Mouse (Mus musculus) ovary, postnatal 14 days (tissue): ENCODE measurements around the gene Krt9.
"Not testable (repeated sequence)": the region's sequence is repeated elsewhere in the genome, so short reads cannot be mapped to it uniquely, and the experiment has no call there.

Experiments
- DNase-seq: peaks from one replicate; pipeline ENCODE4 v3.0.0; 2022; ENCODE audit warnings: low spot score

Krt9 gene

DNA sequence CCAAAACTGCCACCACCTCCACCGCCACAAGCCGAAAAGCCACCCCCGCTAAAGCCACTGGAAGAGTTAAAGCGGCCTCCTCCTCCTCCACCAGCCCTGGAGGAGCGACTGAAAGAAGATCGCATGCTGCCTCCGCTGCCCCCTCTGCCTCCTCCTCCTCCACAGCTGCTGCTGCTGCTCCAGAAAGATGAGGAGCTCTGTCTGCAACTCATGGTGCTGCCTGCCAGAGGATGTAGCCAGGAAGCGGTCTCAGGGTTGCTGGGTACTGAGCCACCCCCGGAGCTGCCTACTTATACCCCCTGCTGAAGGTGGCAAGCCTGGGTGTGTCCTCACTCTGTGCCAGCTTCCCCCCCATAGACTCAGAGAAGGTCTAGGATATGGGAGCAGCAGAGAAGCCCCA lies at the start of gene Krt9:
Gene Krt9 (minus strand): TSS at position 255 of the 400 bp plus-strand sequence.
- no peak for DNase-seq

DNA sequence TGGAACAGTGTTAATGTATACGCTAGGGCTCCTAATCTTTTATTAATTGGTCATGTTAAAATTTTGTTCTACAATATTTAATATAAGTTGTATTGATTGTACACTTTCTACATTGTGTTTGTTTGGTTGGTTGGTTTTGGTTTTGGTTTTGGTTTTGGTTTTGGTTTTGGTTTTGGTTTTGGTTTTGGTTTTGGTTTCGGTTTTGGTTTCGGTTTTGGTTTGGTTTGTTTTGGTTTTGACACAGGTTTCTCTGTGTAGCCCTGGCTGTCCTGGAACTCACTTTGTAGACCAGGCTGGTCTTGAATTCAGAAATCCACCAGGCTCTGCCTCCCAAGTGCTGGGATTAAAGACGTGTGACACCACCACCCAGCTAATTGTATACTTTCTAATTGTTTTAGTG lies 47.2 kb upstream of the Krt9 start:
- DNase-seq, result not testable (repeated sequence)

DNA sequence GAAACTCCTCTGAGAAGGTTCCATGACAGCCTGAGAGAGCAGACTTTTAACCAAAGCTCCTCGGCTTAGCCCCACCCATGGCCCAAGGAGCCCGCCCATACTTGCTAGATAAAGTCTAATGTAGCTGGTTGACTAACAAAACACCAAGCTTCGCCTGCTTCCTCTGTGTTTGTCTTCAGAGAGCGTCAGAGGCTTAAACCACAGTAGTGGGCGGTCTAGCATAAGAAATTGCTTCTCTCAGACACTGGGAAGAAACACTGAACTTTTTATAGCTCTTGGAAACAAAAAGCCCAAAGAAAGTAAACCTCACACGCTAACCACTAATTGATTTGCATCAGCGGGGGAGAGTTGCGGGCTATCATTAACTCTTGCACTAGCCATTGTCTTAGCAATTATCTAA lies 28.7 kb upstream of the Krt9 start:
- DNase-seq, result no peak

DNA sequence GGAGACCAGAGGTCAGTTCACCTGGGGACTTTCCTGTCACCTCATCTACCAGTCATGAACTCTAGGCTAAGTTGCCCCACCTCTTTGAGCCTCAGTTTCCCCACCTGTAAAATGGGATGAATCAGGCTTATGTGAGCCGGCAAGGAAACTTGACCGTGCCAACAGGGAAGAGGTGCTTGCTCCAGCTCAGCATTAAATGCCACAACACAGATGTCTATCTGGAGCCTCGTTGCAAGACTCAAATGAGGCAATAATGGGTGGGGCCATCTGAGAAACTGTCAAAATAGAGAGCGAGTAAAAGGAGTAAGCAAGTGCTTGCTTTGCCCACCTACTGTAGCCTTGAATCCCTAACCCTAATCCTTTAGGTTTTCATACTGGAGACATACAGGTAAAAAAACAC lies 26.3 kb upstream of the Krt9 start:
- DNase-seq, result no peak

DNA sequence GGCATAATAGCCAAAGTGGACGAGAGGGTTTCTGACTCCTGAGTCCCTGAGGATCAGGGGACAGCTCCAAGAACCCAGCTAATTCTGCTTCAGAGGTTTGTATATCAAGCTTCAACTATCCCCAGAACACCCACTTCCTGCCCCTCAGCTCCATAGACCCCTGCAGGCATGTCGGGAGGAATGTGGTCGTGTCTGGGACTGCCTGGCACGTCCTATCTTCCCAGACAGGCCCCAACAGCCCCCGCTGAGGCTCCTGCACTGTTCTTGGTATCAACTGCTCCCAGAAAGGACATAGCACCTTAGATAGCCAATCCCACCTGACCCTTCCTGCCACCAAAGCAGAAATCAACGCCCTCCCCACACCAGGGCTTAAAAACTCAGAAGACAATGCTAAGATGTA lies 15.5 kb upstream of the Krt9 start:
- no peak for DNase-seq

DNA sequence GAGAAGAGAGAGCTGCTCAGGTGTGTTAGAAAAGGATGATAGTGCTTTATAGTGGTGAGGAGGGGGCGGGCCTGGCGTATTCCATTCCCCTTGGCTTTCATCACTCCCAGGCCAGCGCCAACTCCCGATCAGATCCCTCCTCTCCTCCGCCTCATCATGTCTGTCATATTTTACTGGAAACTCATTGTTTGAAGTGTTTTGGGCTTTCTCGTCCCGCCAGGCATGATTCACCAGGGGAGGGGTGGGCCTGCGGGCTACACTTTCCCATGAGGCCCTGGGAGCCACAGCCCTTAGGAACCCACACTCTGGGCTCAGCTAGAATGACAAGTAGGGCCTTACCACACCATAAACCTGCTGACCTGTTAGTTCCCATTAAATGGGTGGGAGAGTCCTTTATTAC lies 14.5 kb upstream of the Krt9 start, which contains the start of gene Krt14:
Gene Krt14 (minus strand): TSS at position 51 of the 400 bp plus-strand sequence.
- no peak for DNase-seq

DNA sequence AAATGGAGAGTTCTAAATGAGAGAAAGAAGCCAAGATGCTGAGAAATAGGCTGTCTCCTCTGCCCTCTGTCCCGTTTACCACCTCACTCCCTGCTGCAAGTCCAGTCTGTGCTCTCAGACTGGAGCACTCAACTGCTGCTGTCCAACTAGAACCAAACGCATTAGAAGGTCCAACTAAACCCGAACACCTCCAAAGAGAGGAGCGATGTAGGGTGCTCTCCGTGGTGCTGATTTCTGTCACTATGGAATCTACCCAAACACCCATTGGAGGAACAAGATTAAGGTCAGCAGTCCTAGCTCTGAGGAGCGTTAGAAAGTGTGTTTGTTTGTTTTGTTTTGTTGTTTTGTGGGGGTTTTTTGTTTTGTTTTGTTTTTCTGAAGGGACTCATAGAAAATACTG lies 10.4 kb upstream of the Krt9 start:
- DNase-seq, result peak; percentile 54

DNA sequence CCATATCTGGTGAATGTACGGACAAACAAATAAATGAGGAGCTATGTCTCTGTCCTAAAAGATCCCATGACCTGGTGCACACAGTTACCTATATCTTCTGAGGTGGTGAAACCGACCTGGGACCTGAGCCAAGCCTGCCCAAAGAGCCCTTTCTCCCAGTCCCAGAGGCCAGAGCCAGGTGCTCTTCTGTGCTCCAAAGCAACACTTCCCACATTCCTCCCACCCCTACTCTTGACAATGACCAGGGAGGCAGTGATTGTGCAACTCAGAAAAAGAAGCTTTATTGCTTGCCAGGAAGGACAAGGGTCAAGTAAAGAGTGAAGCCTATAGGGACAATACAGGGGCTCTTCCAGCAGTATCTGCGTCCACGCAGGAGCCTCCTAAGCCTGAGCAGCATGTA lies 9.9 kb upstream of the Krt9 start:
- no peak for DNase-seq

DNA sequence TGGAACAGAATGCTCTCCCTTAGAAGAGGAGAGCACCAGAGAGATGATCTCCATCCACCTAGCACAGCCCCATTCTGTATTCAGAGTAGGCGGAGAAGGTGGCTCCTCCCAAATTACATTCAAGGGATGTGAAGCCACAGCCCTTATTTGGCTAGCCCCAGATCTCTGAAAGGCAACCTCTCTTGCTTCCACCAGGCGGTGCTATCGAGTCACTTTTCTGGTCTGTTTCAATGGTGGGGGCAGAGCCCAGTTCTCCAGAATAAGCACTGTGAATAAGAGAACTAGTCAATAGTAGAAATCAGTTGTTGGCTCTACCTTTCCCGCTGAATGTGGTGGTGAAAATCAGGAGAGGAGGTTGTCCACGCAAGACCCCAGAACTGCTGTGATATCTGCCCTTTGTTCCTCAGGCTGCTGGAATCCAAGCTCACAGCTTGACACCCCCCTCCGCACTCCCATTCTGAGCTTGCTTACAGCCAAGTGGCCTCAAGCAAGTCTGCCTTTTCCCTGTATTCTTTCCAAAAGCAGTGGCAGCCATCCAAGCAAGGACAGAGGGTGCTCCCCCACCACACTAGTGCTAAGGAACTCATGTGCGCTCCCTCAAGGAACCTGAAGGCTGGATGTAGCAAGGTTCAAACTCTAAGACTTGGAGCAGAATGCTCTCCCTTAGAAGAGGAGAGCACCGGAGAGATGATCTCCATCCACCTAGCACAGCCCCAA lies 7.2 kb upstream of the Krt9 start:
- peak; percentile 29 for DNase-seq

DNA sequence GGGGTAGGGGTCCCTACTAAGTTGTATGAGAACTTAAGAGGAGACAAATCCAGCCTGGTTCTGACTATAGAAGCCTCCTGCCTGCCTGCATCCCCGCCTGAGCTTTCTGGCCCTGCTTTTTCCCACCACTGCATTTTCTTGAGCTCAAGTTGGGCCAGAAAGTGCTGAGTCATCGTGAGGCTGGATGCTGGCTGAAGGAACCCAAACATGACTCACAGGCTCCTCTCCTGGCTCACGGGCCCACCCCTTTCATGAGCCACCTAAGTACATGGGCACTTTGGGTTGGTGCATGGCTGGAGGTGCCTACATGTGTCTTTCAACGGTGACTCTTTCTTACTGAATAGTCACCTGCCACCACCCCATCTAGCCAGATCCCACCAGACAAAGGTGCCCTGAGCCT lies 5.6 kb upstream of the Krt9 start:
- no peak for DNase-seq

DNA sequence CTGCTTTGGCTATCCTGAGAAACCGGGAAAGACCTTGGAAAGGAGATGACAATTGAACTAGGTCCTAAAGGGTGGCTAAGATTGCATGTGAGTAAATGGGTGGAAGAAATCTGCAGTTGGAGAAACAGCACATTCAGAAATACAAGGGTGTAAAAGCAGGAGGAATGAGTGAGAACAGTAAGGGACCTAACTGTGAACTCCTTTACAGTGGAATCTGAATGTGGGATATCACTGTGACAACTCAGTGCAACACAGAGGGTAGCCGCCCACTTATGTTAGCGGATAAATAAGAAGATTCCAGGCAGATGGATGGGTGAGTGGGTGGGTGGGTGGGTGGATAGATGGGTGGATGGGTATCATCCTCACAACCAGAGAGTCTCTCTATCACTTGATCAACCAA lies 1.2 kb downstream of the Krt9 start:
- no peak for DNase-seq

DNA sequence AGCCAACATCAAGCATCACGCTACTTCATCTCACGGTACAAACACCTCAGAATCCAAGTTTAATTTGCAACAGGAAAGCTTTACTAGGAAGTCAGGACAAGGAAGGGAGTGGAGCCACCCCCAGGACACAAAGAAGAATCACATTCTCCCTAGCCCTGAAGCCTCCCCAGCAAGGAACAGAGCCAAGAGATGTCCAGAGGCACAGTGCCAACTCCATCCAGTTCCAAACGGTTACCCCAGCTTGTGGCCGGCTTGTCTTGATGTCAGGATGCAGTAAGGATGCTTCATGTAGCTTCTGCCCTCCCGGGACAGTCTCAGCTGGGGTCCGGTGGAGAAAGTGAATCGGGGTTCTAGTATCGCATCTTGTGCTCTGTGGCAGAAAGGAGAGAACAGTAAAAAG lies 6.3 kb downstream of the Krt9 start:
- DNase-seq, result no peak

DNA sequence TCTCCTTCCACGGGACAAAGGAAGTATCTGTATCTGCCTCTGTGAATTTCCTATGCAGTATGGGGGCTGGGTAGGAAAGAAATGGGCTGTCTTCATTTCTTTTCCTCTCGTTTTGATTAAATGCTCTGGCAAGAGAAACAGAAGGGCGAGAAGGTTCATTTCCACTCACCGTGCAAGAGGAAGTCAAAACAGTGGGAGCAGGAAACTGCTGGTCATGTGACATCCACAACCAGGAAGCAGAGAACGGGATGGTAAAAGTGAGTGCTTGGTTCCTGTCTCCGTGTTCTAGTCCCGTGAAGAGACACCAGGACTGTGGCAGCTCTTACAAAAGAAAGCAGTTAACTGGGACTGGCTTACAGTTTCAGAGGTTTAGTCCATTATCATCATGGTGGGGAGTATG lies 11.3 kb downstream of the Krt9 start:
- no peak for DNase-seq

DNA sequence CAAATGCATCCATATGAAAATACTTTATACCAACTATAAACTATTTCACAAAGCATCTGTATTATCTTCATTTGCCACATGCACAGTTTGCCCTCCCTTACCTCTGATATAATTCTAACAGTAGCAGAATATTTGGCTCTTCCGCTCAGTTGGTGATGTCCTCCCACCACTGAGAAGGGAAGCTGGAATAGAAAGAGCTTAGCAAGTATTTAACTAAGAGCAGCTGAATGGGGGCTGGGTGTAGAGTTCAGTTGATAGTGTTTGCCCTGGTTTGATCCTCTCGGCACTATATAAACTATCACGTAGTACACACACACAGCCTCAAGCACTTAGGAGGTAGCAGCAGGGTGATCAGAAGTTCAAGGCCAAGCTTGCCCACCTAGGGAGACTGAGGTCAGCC lies 13.8 kb downstream of the Krt9 start:
- DNase-seq, result no peak

DNA sequence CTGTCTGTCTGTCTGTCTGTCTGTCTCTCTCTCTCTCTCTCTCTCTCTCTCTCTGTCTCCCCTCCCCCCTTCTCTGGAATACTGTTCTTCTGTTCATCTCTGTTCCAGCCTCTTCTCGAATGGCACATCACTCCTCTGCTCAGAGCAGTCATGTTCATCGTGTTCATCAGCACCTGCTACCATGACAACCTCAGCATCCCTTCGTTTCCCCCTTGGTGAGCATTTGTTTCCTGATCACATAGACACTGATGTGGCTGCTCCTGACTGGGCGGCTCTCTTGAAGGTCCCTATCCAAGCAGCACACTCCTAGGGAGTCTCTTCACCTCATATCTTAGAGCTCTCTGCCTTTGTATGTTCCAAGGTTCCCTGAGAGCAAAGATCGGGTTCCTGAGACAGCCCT lies 14.7 kb downstream of the Krt9 start:
- DNase-seq, result no peak

DNA sequence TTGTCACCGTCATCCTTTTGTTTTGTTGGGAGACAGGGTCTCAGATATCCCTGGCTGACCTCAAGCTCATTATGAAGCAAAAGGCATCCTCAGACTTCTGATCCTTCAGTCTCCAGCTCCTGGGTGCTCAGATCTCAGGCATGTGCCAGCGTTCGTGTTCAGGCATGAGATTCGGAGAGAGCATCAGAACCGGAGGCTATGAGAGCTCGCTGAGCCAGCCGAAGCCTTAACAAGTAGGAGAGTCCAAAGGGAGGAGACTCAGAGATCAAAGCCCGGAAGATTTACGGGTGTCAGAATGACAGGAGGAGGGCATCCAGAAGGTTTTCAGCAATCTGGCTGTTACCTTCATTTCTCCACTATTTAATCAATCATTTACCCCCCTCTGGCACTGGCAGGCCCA lies 16.3 kb downstream of the Krt9 start:
- no peak for DNase-seq

DNA sequence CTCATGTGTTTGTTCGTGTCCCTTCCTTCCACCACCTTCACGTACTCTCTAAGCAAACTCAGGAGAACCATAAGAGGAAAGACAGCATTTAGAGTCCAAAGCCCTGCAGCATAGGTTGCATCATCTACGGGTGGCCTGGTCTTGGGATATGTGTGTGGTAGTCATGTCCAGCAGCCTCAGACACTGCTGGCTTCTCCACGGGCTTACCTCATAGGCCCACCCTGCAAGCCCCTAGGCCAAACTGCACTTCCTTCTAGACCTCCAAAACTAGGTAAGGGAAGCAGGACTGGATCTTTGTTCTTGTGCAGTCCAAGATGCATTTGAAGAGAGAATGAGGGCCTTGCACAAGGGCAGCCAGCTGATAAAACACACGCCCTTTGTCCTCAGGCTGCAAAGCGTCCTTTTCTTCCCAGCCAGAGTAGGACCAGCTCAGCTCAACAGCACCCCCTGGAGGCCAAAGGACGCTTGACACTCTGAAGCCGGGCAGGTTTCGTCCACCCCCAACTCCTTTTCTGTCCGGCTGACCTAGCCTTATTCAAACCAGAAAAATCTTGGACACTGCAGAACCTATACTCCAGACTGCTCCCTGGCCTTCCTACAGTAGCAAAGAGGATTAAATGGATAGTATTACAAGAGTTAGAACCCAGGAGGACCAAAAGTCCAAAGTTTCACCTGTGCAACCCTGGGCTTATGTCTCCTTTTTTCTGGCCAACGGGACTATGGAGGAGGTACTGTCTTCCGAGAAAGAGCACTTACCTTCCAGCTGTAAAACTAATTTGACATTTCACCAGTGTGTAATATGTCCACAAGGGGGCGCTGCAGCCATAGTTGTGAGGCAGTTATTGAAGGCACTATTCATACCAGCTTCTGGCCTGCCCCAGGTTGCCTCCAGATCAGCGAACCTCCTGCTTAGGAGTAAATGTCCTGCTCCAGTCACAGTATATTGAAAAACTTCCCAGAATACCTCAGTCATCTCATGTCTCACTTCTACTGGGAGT lies 24.0 kb downstream of the Krt9 start:
- peak; percentile 84 for DNase-seq

DNA sequence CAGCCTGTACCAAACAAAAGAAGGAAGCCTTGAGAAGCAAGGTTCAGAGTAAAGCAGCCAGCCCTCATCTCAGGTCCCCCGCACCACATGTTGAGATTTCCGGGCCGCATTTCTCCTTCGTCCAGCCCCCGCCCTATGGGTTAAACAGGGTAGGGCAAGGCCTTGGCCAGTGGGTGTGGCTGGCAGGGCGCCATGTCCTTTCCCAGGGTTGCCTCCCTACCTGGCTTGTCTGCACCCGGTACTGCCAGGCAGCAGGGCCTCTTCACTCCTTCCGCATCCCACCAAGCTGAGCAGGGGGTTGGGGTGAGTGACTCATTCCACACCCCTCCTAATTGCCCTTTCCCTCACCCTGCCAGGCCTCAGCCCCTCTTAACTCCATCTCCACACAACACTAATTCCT lies 25.0 kb downstream of the Krt9 start:
- DNase-seq, result peak; percentile 71

DNA sequence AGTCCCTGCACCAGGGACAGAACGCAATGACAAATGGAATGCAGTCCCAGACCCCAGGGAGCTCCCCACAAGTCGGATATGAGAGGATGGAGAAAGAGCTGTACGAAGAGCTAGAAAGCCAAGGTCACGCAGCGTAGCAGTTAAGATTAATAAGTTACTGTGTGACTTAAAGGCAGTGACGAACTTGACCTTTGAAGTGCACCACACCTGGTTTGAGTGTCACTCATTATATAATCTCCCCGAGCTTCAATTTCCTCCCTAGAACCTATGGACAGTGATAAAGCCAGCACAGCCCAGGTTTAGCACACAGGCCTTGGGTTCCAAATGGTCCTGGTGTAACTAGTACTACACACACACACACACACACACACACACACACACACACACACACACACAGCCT lies 28.7 kb downstream of the Krt9 start:
- DNase-seq, result no peak

DNA sequence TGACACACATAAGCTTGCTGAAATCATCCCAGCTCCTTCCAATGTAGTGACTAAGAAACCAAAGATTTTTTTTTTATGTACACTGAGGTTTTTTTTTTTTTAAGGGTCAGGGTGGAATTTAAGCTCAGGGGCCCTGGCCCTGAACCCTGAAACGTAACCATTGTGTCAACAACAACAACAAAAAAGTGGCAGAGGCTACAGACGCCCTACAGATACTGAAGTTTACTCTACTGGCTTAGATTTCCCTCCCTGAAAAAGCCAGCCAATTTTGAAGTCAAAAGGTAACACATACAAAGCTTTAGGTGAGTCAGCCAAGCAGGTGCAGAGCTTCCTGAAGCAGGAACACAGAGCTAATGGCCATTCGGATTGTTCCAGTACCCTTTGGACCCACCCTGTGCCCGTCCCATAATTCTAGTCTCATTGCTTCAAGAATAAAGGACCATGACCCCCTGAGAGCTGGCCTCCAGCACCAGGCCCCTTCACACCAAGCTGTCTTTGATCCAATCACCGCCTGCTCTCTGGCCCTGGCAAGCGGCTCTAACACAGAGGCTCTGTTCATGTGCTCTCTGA lies 35.1 kb downstream of the Krt9 start:
- no peak for DNase-seq

DNA sequence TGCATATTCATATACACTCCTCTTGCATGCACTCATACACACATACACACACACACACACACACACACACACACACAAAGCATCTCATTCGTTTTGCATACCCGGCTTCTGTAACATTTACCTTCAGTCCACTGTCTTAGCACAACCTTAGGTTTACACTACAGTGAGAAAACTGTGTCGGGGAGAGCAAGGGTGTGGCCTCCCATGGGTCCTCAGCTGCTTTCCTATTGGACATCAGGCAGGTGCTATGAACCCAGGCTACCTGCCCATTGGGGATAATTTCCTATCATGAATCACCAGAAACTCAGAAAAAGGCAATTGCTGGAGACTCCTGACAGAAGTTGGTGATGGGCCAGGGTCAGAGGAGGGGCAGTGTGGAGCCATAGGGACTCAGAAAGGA lies 35.7 kb downstream of the Krt9 start:
- no peak for DNase-seq

DNA sequence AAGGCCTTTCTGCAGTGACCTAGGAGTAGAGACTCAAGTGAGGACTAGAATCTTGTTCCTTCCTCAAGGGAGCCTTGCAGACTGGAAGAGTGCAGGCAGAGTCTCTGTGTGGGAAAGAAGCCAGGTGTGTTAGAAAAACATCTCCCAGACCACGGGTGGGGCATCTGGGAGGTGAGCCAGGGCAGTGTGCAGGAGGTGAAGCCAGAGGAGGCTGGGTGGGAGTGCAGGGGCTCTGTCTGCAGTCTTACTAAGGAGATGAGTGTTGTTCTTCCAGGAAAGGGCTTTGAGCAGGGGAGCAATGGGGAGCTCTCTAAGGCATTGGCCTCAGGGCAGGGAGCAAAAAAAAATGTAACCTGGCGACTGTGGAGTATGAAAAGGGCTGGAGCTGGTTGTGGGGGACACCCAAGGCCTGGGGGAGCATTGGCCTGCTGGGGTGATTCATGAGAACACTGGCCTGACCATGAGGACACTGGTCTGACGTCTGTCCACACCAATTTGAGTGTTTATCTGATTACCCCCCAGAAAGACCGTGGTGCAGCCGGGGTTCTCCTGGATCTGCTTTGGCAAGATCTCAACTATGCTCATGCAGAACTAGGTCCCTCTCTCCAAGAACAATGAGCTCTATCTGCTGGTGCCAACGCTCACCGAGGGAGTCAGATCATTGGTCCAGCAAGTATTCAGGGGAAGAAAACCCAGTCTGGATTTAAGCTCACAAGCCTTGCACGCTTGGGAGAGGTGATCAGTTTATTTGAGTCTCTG lies 37.4 kb downstream of the Krt9 start:
- no peak for DNase-seq
